Mouse (Mus musculus) neural tube, embryonic 14.5 days (tissue): Measurements from ENCODE around the gene Gm7879. TPM values are rescaled to one million over a fixed set of nuclear protein-coding genes. Genes with fewer than 3 reads are reported as not detected.
"Not testable (repeated sequence)": the region's sequence is repeated elsewhere in the genome, so short reads cannot be mapped to it uniquely, and the experiment has no call there.

Experiments used
- ATAC-seq: fragments of 200-750 bp; cut with Nextera tagmentation; 2 replicates; pipeline ENCODE4 v1.8.0; 2017; ENCODE audit warnings: low read depth, mild to moderate bottlenecking, moderate TSS enrichment, moderate library complexity
- H3K27ac ChIP-seq: fragments of 300-500 bp; sonication (generic); 2 replicates; pipeline ENCODE4 v1.5.1; 2014; ENCODE audit warnings: low read depth, mild to moderate bottlenecking, control low read depth, low read length, moderate library complexity, mixed read lengths
- H3K27me3 ChIP-seq: fragments of 300-500 bp; sonication (generic); 2 replicates; pipeline ENCODE4 v1.6.1; 2014; ENCODE audit warnings: low read length; ENCODE audit not compliant: control insufficient read depth, insufficient read depth
- H3K36me3 ChIP-seq: fragments of 300-500 bp; sonication (generic); 2 replicates; pipeline ENCODE4 v1.6.1; 2014; ENCODE audit warnings: low read length, mixed read lengths; ENCODE audit not compliant: control insufficient read depth, insufficient read depth
- H3K4me1 ChIP-seq: fragments of 300-500 bp; sonication (generic); 2 replicates; pipeline ENCODE4 v1.6.1; 2014; ENCODE audit warnings: low read length; ENCODE audit not compliant: control insufficient read depth, insufficient read depth
- H3K4me2 ChIP-seq: fragments of 300-500 bp; sonication (generic); 2 replicates; pipeline ENCODE4 v1.6.1; 2014; ENCODE audit warnings: mild to moderate bottlenecking, low read depth, low read length, control low read depth
- H3K4me3 ChIP-seq: fragments of 300-500 bp; sonication (generic); 2 replicates; pipeline ENCODE4 v1.5.1; 2014; ENCODE audit warnings: low read depth, low read length, control low read depth, mixed read lengths
- H3K9ac ChIP-seq: fragments of 300-500 bp; sonication (generic); replicated peaks from 2 replicates; pipeline ENCODE4 v1.6.1; 2014; ENCODE audit warnings: low read depth, mild to moderate bottlenecking, control low read depth, low read length, mixed read lengths
- H3K9me3 ChIP-seq: fragments of 300-500 bp; sonication (generic); 2 replicates; pipeline ENCODE4 v1.6.1; 2016; ENCODE audit warnings: low read length; ENCODE audit not compliant: control insufficient read depth
- WGBS: fragments of 180-500 bp; shearing (Covaris S2); extraction: QIAGEN DNeasy Blood & Tissue Kit; methylation state at CpG from one replicate; pipeline ENCODE4 v1.1.7; 2014; 5-methylcytosine and 5-hydroxymethylcytosine counted together
- polyA plus RNA-seq: library from polyadenylated mRNA; unstranded; fragments of >200 nt; fragmentation: Nextera tagmentation; extraction: Ambion mirVana; gene quantifications from 2 replicates; pipeline ENCODE4 v1.2.1, GENCODE M21; 2014

The Gm7879 gene
- not detected in 2 replicates for polyA plus RNA-seq

GRCm38 (mm10) chr5:43912844-43913243 lies at the start of gene Gm7879:
TSS of gene Gm7879 (plus strand) at chr5:43913144.
- not testable (repeated sequence) for H3K4me3 ChIP-seq, H3K36me3 ChIP-seq, H3K9ac ChIP-seq, ATAC-seq, H3K27me3 ChIP-seq, H3K27ac ChIP-seq, H3K4me2 ChIP-seq, H3K4me1 ChIP-seq, H3K9me3 ChIP-seq
- 100% methylated on average over 4 of the region's 4 CpGs for WGBS

GRCm38 (mm10) chr5:43863642-43864041 lies 49.3 kb upstream of the Gm7879 start:
- Histone ChIP-seq H3K4me2 (no peak overlapping the region), H3K27ac (no peak overlapping the region), H3K9me3 (no peaks in the 10 kb centered on the region), H3K4me1 (no peaks in the 10 kb centered on the region), H3K9ac (no peak overlapping the region), H3K36me3 (no peaks in the 10 kb centered on the region), H3K27me3 (no peaks in the 10 kb centered on the region), H3K4me3 (no peak overlapping the region)
- 82% methylated on average over 6 of the region's 6 CpGs for WGBS
- ATAC-seq: no peak

- no peaks in the 10 kb centered on the region for H3K9me3 ChIP-seq
- no peak overlapping the region for H3K27ac ChIP-seq
- 93% methylated on average over 2 of the region's 2 CpGs for WGBS
- no peaks in the 10 kb centered on the region for H3K36me3 ChIP-seq
- no peak overlapping the region for H3K4me2 ChIP-seq
- peaks cover 6% of the 10 kb centered on the region; the same call in 1 of the 2 replicates for H3K4me1 ChIP-seq
- no peaks in the 10 kb centered on the region for H3K27me3 ChIP-seq
- no peak for ATAC-seq
- H3K9ac ChIP-seq: no peak overlapping the region
- no peak overlapping the region for H3K4me3 ChIP-seq
Observed at GRCm38 (mm10) chr5:43865316-43865715, 47.6 kb upstream of the Gm7879 start.

DNA sequence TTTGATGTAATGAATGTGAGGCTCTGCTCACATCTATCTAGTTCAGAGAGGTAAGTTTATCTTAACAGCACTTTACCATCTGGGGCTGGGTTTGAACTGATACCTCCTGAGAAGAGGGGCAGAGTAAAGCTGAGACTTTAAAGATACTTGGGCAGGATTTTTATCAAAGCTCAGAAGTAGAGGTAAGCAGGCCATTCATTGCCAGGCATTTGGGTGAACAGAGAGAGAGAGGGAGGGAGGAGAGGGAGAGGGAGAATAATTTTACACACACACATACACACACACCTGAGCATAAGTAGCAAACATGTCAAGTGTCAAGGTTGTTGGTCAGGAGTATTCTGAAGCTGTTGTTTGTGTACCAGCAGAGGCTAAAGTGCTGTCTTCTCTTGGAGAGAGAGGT lies 44.7 kb upstream of the Gm7879 start, which contains the start of gene Cd38:
Gene Cd38 (plus strand): TSS at position 301 of the 400 bp plus-strand sequence.
- no peaks in the 10 kb centered on the region for H3K36me3 ChIP-seq
- peak within 1 kb of the TSS; percentile 26 for H3K4me3 ChIP-seq
- H3K4me1 ChIP-seq: peaks cover 6% of the 10 kb centered on the region; the same call in 1 of the 2 replicates
- no peaks in the 10 kb centered on the region for H3K9me3 ChIP-seq
- H3K27ac ChIP-seq: no peak within 1 kb of the TSS
- ATAC-seq: no peak
- peak within 1 kb of the TSS; percentile 55 for H3K4me2 ChIP-seq
- no peaks in the 10 kb centered on the region for H3K27me3 ChIP-seq
- no peak within 1 kb of the TSS for H3K9ac ChIP-seq

DNA sequence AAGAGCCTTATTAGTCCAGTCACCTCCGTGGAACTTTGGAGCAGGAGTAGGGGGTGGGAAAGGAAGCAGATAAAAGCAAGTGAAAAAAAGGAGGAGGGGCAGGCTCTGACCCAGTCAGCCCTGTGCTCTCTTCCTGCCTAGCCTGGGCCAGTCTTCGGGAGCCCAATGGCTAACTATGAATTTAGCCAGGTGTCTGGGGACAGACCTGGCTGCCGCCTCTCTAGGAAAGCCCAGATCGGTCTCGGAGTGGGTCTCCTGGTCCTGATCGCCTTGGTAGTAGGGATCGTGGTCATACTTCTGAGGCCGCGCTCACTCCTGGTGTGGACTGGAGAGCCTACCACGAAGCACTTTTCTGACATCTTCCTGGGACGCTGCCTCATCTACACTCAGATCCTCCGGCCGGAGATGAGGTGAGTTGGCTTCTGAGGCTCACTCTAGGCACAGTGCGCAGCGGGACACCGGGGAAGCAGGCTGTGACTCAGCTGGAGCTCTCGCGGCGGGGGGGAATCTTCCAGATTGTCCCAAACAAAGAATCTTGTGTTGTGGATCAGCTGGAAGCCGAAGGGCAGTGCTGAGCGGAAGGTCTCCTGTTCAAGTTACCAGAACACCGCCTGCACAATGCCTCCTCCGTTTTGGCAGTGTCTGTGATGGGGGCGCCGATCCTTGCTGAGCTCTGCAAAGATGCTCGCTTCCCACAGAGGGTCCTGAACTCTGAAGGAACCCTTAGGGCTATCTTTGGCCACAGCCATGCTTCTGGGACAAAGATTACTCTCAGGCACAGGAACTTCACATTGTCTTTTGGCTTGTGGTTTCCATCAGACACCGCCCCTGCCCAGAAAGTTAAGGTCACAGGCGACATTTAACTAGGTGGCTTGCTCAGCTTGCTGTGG lies 44.0 kb upstream of the Gm7879 start:
- Histone ChIP-seq H3K9ac (no peak overlapping the region), H3K9me3 (no peaks in the 10 kb centered on the region), H3K27ac (no peak overlapping the region), H3K4me1 (peaks cover 6% of the 10 kb centered on the region; the same call in 1 of the 2 replicates), H3K27me3 (no peaks in the 10 kb centered on the region), H3K4me2 (peak overlapping the region; percentile 55), H3K4me3 (peak overlapping the region; percentile 26), H3K36me3 (no peaks in the 10 kb centered on the region)
- peak; percentile 72; the same call in 1 of the 2 replicates for ATAC-seq
- WGBS: 7% methylated on average over 28 of the region's 28 CpGs

DNA sequence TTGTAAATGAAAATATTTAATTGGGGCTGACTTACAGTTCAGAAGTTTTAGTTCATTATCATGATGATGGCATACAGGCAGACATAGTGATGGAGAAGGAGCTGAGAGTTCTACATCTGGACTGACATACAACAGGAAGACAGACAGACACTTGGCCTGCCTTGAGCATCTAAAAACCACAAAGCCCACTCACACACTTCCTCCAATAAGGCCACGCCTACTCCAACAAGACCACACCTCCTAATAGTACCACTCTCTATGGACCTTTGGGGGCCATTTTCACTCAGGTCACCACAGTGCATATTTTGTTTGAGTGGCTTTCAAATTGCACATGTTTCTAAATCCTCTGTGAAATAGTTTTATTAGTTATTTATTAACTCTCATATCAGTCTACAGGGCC lies 41.1 kb upstream of the Gm7879 start:
- H3K27ac ChIP-seq: no peak overlapping the region
- H3K4me1 ChIP-seq: peaks cover 6% of the 10 kb centered on the region; the same call in 1 of the 2 replicates
- no peak for ATAC-seq
- 73% methylated on average over 1 of the region's 1 CpGs for WGBS
- H3K4me2 ChIP-seq: no peak overlapping the region
- no peaks in the 10 kb centered on the region for H3K27me3 ChIP-seq
- no peaks in the 10 kb centered on the region for H3K9me3 ChIP-seq
- H3K9ac ChIP-seq: no peak overlapping the region
- H3K4me3 ChIP-seq: no peak overlapping the region
- H3K36me3 ChIP-seq: no peaks in the 10 kb centered on the region

DNA sequence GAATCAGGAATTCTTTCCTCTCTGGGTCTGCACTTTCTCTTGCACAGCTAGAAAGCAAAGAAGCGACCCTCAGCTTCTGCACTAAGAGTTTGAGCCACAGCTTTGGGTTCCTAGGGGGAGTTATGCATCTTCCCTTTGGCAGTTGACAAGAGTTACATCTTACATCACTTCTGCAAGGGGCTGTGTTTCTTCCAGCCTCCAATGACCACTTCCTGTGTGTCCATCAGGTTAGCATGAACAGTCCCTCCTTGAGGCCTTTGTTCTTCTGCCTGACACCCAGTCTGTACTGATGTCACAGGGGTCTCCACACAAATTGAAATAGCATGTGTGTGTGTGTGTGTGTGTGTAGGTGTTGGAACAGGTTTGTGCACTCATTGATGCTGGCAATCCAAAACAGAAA lies 40.3 kb upstream of the Gm7879 start:
- H3K9ac ChIP-seq: no peak overlapping the region
- H3K9me3 ChIP-seq: no peaks in the 10 kb centered on the region
- 80% methylated on average over 1 of the region's 1 CpGs for WGBS
- no peak overlapping the region for H3K4me3 ChIP-seq
- no peaks in the 10 kb centered on the region for H3K36me3 ChIP-seq
- no peak overlapping the region for H3K27ac ChIP-seq
- no peak overlapping the region for H3K4me2 ChIP-seq
- ATAC-seq: no peak
- H3K27me3 ChIP-seq: no peaks in the 10 kb centered on the region
- H3K4me1 ChIP-seq: peaks cover 6% of the 10 kb centered on the region; the same call in 1 of the 2 replicates

GRCm38 (mm10) chr5:43882034-43882433 lies 30.9 kb upstream of the Gm7879 start:
- 91% methylated on average over 3 of the region's 3 CpGs for WGBS
- no peaks in the 10 kb centered on the region for H3K4me1 ChIP-seq
- no peak overlapping the region for H3K9ac ChIP-seq
- H3K4me3 ChIP-seq: no peak overlapping the region
- H3K9me3 ChIP-seq: no peaks in the 10 kb centered on the region
- no peak overlapping the region for H3K4me2 ChIP-seq
- H3K27ac ChIP-seq: no peak overlapping the region
- no peaks in the 10 kb centered on the region for H3K27me3 ChIP-seq
- ATAC-seq: no peak
- H3K36me3 ChIP-seq: no peaks in the 10 kb centered on the region

DNA sequence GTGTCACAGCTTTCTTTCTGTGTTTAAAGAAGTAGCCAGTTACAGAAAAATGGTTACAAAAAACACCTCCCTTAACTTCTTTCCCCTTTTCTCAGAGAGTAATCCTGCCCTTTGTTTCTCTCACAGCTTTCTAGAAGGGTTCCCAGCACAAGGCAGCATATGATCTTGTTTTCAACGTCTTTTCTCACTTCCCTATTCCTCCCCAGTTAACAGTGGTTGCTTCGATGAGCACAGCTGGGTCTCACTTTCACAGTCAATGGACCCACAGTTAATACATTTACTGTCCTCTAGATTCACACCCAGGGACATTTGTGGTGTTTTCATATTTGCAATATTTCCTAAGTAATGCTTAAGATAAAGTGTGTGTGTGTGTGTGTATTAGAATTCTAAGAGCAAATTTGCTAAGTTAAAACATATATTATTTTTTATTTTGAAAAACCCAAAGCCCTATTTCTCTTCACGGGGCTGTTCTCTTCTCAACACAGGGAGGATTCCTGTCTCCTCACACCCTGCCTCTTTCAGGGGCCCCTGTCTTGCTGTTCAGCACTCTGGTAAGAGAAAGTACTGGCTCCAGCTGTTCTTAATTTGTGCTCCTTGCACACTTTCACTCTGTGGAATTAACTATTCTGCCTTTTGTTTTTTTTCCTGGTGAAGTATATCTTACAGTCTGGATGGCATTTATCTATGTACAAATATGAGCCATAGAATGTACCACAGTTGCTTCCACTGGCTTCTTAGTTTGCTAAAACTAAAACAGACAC lies 27.7 kb upstream of the Gm7879 start:
- H3K4me1 ChIP-seq: no peaks in the 10 kb centered on the region
- no peak overlapping the region for H3K4me2 ChIP-seq
- no peak for ATAC-seq
- no peaks in the 10 kb centered on the region for H3K36me3 ChIP-seq
- no peak overlapping the region for H3K9ac ChIP-seq
- no peak overlapping the region for H3K27ac ChIP-seq
- no peak overlapping the region for H3K4me3 ChIP-seq
- H3K9me3 ChIP-seq: no peaks in the 10 kb centered on the region
- 24% methylated on average over 3 of the region's 3 CpGs for WGBS
- no peaks in the 10 kb centered on the region for H3K27me3 ChIP-seq
